Mouse (Mus musculus) erythroid progenitor cell, adult 5-6 weeks (primary cell): ENCODE measurements around the gene Srsf6. TPM values are rescaled to one million over a fixed set of nuclear protein-coding genes. Genes with fewer than 3 reads are reported as not detected.

Source experiments
- ATAC-seq: replicated peaks from 2 replicates; pipeline ENCODE4 v1.8.0; 2016; ENCODE audit warnings: moderate number of reproducible peaks, mild to moderate bottlenecking, moderate TSS enrichment, inconsistent platforms; ENCODE audit not compliant: poor library complexity, low FRiP score, severe bottlenecking
- total RNA-seq, 2 experiments: library from RNA; stranded (forward) in 1 of 2; stranded (reverse) in 1 of 2; fragments of 150-400 nt in 1 of 2; fragments of 186-747, 209-891 nt in 1 of 2; gene quantifications; 2 replicates each; pipeline versions ENCODE4 v1.2.3 to v1.2.4; 2015 to 2017; ENCODE audit warnings: low replicate concordance in 2 of 2

The Srsf6 gene
- total RNA-seq, 2 experiments from 2014 or later = 107 to 149 TPM

GRCm38 (mm10) chr2:162975157-162975775, 43.9 kb downstream of the Srsf6 start:
- ATAC-seq = no peak

DNA sequence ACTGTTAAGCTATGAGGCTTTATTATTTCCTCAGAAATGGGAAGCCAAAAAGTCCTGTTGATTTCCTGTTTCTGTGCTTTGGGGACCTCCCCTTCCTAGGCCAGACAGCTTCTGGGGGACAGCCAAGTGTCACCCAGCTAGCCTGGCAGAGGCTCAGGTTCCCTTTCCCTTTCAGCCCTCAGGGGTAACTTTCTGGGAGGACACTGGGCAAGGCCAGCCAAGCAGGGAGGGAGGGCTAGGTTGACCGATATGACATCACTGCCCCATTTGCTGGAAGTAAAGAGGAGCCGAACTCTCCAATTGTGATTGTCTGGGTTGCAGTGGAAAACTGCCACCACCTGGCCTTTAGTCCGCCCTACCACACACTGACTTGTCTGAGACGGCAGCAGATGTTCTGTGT, 44.7 kb downstream of the Srsf6 start:
- ATAC-seq = no peak

GRCm38 (mm10) chr2:162984381-162984780, 53.1 kb downstream of the Srsf6 start:
- no peak for ATAC-seq

- no peak for ATAC-seq
These were observed 54.6 kb downstream of the Srsf6 start for GRCm38 (mm10) chr2:162985923-162986322.

Other genes starting within 250 kb of the Srsf6 start
- gene L3mbtl1, start 11.9 kb downstream of the Srsf6 start, total RNA-seq (2015; ENCODE audit: low replicate concordance) = 0.36 TPM in 1 of 2 replicates, not detected in the other
- gene L3mbtl1, start 11.9 kb downstream of the Srsf6 start, total RNA-seq (2017; ENCODE audit: low replicate concordance) = not detected in 2 replicates
- gene Sgk2, start 55.8 kb downstream of the Srsf6 start, total RNA-seq (2015; ENCODE audit: low replicate concordance) = not detected in 2 replicates
- gene Sgk2, start 55.8 kb downstream of the Srsf6 start, total RNA-seq (2017; ENCODE audit: low replicate concordance) = not detected in 2 replicates
- gene Ift52, start 85.8 kb downstream of the Srsf6 start, total RNA-seq (2015; ENCODE audit: low replicate concordance) = 9.2 and 9.7 TPM in 2 replicates
- gene Ift52, start 85.8 kb downstream of the Srsf6 start, total RNA-seq (2017; ENCODE audit: low replicate concordance) = 7.6 and 12.3 TPM in 2 replicates
- gene Mybl2, start 123.2 kb downstream of the Srsf6 start, total RNA-seq (2015; ENCODE audit: low replicate concordance) = 79.3 and 110 TPM in 2 replicates
- gene Mybl2, start 123.2 kb downstream of the Srsf6 start, total RNA-seq (2017; ENCODE audit: low replicate concordance) = 121 and 132 TPM in 2 replicates
- not detected in 2 replicates for gene Gtsf1l, start 156.3 kb downstream of the Srsf6 start, total RNA-seq (2015; ENCODE audit: low replicate concordance)
- not detected in 2 replicates for gene Gtsf1l, start 156.3 kb downstream of the Srsf6 start, total RNA-seq (2017; ENCODE audit: low replicate concordance)